Mouse (Mus musculus) frontal cortex, postnatal 25 days (tissue): ENCODE measurements around the gene Fam32a.

Experiments used
- DNase-seq, 2 experiments: peaks; one replicate each; pipeline ENCODE4 v3.0.0; 2022; ENCODE audit warnings: low spot score in 2 of 2

The Fam32a gene

GRCm38 (mm10) chr8:72240403-72240763 lies 20.9 kb downstream of the Fam32a start:
- DNase-seq: no peak

- no peak for DNase-seq
Measured at GRCm38 (mm10) chr8:72240951-72241350, 21.4 kb downstream of the Fam32a start.

GRCm38 (mm10) chr8:72242226-72242625 lies 22.7 kb downstream of the Fam32a start:
- DNase-seq: no peak

- DNase-seq: no peak
Measured at GRCm38 (mm10) chr8:72244610-72245009, 25.1 kb downstream of the Fam32a start.

- no peak for DNase-seq
Measured at GRCm38 (mm10) chr8:72257171-72257901, 37.8 kb downstream of the Fam32a start.

GRCm38 (mm10) chr8:72257902-72258238 lies 38.3 kb downstream of the Fam32a start:
- DNase-seq: no peak

GRCm38 (mm10) chr8:72259862-72260261 lies 40.3 kb downstream of the Fam32a start:
- DNase-seq: no peak

GRCm38 (mm10) chr8:72260585-72260984 lies 41.1 kb downstream of the Fam32a start:
- DNase-seq: no peak

GRCm38 (mm10) chr8:72261019-72261418 lies 41.5 kb downstream of the Fam32a start:
- DNase-seq: no peak

GRCm38 (mm10) chr8:72261431-72261830 lies 41.9 kb downstream of the Fam32a start:
- DNase-seq: no peak

- DNase-seq: no peak
Measured at GRCm38 (mm10) chr8:72261872-72262271, 42.3 kb downstream of the Fam32a start.

- no peak for DNase-seq
Measured at GRCm38 (mm10) chr8:72262756-72263155, 43.2 kb downstream of the Fam32a start.

GRCm38 (mm10) chr8:72263451-72263850 lies 43.9 kb downstream of the Fam32a start:
- DNase-seq: no peak

- no peak for DNase-seq
Measured at GRCm38 (mm10) chr8:72265342-72265741, 45.8 kb downstream of the Fam32a start.

GRCm38 (mm10) chr8:72266671-72267070 lies 47.1 kb downstream of the Fam32a start:
- DNase-seq: no peak

GRCm38 (mm10) chr8:72267106-72267505 lies 47.6 kb downstream of the Fam32a start:
- no peak for DNase-seq

GRCm38 (mm10) chr8:72268356-72268755 lies 48.8 kb downstream of the Fam32a start:
- DNase-seq: no peak

GRCm38 (mm10) chr8:72270606-72271005 lies 51.1 kb downstream of the Fam32a start:
- no peak for DNase-seq

- no peak for DNase-seq
Measured at GRCm38 (mm10) chr8:72271051-72271660, 51.6 kb downstream of the Fam32a start.

GRCm38 (mm10) chr8:72271691-72272090 lies 52.2 kb downstream of the Fam32a start:
- no peak for DNase-seq

GRCm38 (mm10) chr8:72272361-72272760 lies 52.8 kb downstream of the Fam32a start:
- peak; percentile 26 to 31 for DNase-seq

- DNase-seq: no peak
Measured at GRCm38 (mm10) chr8:72273111-72273770, 53.7 kb downstream of the Fam32a start.

GRCm38 (mm10) chr8:72273807-72274206 lies 54.3 kb downstream of the Fam32a start:
- DNase-seq: no peak
